Mouse (Mus musculus) thymus, postnatal 36 days (tissue): ENCODE data around the gene Rhoj.
"Not testable (repeated sequence)": the region's sequence is repeated elsewhere in the genome, so short reads cannot be mapped to it uniquely, and the experiment has no call there.

ENCODE experiments used
- DNase-seq, 2 experiments: peaks; one replicate each; pipeline ENCODE4 v3.0.0; 2022; ENCODE audit warnings: mixed read lengths in 2 of 2

Gene Rhoj

GRCm38 (mm10) chr12:75396616-75397015 is 88.5 kb downstream of the Rhoj start:
- DNase-seq = no peak

- no peak for DNase-seq
These were observed 89.0 kb downstream of the Rhoj start for GRCm38 (mm10) chr12:75397077-75397476.

- no peak for DNase-seq
These were observed 104.8 kb downstream of the Rhoj start for GRCm38 (mm10) chr12:75412964-75413363.

- peak in 1 of 2 experiments; percentile 27 for DNase-seq
These were observed 106.9 kb downstream of the Rhoj start for GRCm38 (mm10) chr12:75414991-75415390.

GRCm38 (mm10) chr12:75416681-75417080 is 108.6 kb downstream of the Rhoj start, which contains the start of gene Gphb5:
Gene Gphb5, minus strand, starts transcription at chr12:75416781.
- DNase-seq = no peak

- DNase-seq = no peak
These were observed 116.2 kb downstream of the Rhoj start for GRCm38 (mm10) chr12:75424359-75424758.

GRCm38 (mm10) chr12:75424817-75425216 is 116.7 kb downstream of the Rhoj start:
- DNase-seq = no peak

GRCm38 (mm10) chr12:75425882-75426281 is 117.8 kb downstream of the Rhoj start:
- no peak for DNase-seq

- DNase-seq = no peak
These were observed 120.6 kb downstream of the Rhoj start for GRCm38 (mm10) chr12:75428719-75429118.

GRCm38 (mm10) chr12:75429685-75430396 is 121.7 kb downstream of the Rhoj start:
- DNase-seq = no peak

- DNase-seq = not testable (repeated sequence)
These were observed 124.3 kb downstream of the Rhoj start for GRCm38 (mm10) chr12:75432400-75432799.

- DNase-seq = no peak
These were observed 138.1 kb downstream of the Rhoj start for GRCm38 (mm10) chr12:75446245-75446644.

- peak; percentile 18 to 24 for DNase-seq
These were observed 140.8 kb downstream of the Rhoj start for GRCm38 (mm10) chr12:75448921-75449320.

GRCm38 (mm10) chr12:75449475-75449966 is 141.4 kb downstream of the Rhoj start:
- DNase-seq = peak; percentile 47 to 68

GRCm38 (mm10) chr12:75450011-75450410 is 141.9 kb downstream of the Rhoj start:
- DNase-seq = peak; percentile 25 to 58

- DNase-seq = no peak
These were observed 142.5 kb downstream of the Rhoj start for GRCm38 (mm10) chr12:75450592-75450991.
